Comparison of ENCODE assay signal across 8 mouse cellular contexts in the genomic region with DNA sequence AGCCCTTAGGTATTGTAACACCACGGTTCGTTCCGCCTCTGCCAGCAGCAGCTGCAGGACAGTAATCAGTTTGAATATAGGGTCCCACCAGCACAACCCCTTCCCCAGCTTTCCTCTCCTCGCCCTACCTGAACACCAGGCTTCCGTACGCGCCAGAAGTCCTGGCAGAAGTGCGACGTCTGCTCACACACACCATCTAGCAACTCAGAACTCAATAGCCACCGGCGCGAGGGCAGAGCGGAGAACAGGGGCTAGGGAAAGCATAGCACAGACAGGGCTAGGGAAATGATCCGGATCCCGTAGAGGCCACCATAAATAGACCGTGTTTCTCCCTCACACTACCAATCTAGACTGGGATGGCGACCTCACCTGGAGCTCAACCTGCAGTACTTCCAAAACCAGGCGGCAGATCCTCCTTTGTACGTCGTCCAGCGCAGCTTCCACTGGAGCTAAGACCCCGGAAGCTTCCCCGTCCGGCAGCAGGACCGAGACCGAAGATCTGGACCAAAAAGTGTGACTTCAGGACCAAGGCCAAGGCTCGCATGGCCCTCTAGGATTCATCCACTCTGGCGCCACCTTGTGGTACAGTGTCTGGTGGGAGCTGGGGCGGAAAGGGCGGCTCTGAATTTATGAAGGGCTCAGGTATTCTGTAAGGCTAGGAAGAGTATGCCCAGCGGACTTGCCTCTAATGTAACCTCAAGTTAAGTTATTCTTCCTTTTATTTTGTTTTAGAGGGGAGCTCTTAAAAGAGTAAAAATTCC. TPM values are rescaled to one million over a fixed set of nuclear protein-coding genes. Genes with fewer than 3 reads are reported as not detected.
DNase-seq lines count a peak whose midpoint lies in the region; ATAC-seq and TF ChIP-seq lines count a peak whose summit lies in the region.

No protein-coding gene starts in this region.

- ATAC-seq in hindbrain, embryonic 16.5 days, result no peak
- ATAC-seq in megakaryocyte-erythroid progenitor cell, adult 5-6 weeks (replicated peaks; ENCODE audit: low FRiP score, low TSS enrichment, poor library complexity, severe bottlenecking), result peak; percentile 42

- H3K27me3 ChIP-seq in hindbrain, embryonic 16.5 days (replicated peaks; ENCODE audit: control insufficient read depth, insufficient read depth, low read length), result no peaks in the 10 kb centered on the region

- peak overlapping the region; percentile 39; the same call in 1 of the 2 replicates for H3K9ac ChIP-seq in hindbrain, embryonic 16.5 days (ENCODE audit: low read depth, low read length)

- TF ChIP-seq CTCF in gastrocnemius, adult 2 months (IDR thresholded peaks at IDR 0.05), result peak; percentile 99

- H3K4me2 ChIP-seq in hindbrain, embryonic 16.5 days (ENCODE audit: low read length), result peak overlapping the region; percentile 74

- intact Hi-C loops in gastrocnemius, adult 2 months (cut with DNase I), result no loop called here
- intact Hi-C loops in left cerebral cortex, postnatal 14 days (cut with DNase I), result loop anchor here (5.0 kb wide), 1 partner anchor 633 kb away; no protein-coding TSS in a partner anchor

- WGBS in hindbrain, embryonic 16.5 days, result 6% methylated on average over 31 of the region's 31 CpGs

- H3K4me1 ChIP-seq in hindbrain, embryonic 16.5 days (ENCODE audit: control insufficient read depth, insufficient read depth, low read depth, low read length), result peaks cover 32% of the 10 kb centered on the region

- peak; percentile 93 for DNase-seq in R1 (ENCODE audit: low read depth, low spot score)
- peak; percentile 88 for DNase-seq in cerebellum, adult 9-11 months
- DNase-seq in gastrocnemius, adult 2 months, result peak; percentile 93
- DNase-seq in left cerebral cortex, postnatal 14 days (ENCODE audit: low spot score in 2 of 2), result peak; percentile 70 to 79
- DNase-seq in right cerebral cortex, postnatal 14 days, result peak; percentile 91
- peak; percentile 86 to 88 for DNase-seq in urinary bladder, postnatal 36 days (ENCODE audit: low spot score in 2 of 2)

- H3K4me3 ChIP-seq in gastrocnemius, adult 2 months, result peak overlapping the region; percentile 78
- H3K4me3 ChIP-seq in hindbrain, embryonic 16.5 days (ENCODE audit: low read length), result peak overlapping the region; percentile 49

- H3K27ac ChIP-seq in gastrocnemius, adult 2 months, result no peak overlapping the region
- no peak overlapping the region for H3K27ac ChIP-seq in hindbrain, embryonic 16.5 days (ENCODE audit: low read depth, low read length)

- H3K9me3 ChIP-seq in hindbrain, embryonic 16.5 days (ENCODE audit: control insufficient read depth, low read length), result no peaks in the 10 kb centered on the region

- no peaks in the 10 kb centered on the region for H3K36me3 ChIP-seq in hindbrain, embryonic 16.5 days (ENCODE audit: control insufficient read depth, insufficient read depth, low read length)

RNA-seq across cellular contexts. Expression of gene 4931428F04Rik, which starts 1.1 kb away (rescaled TPM):
- total RNA-seq in gastrocnemius, adult 2 months (2021), result under 1 TPM; 0.33 to 0.98 TPM
- 126 and 153 TPM in 2 replicates for polyA plus RNA-seq in hindbrain, embryonic 16.5 days (2015; fragmentation: Nextera tagmentation; extraction: Ambion mirVana)
- total RNA-seq in left cerebral cortex, postnatal 14 days (2021), result 10 to 100 TPM; 31.7 to 38.2 TPM
- total RNA-seq in megakaryocyte-erythroid progenitor cell, adult 5-6 weeks (2014; fragmentation: Nextera tagmentation), result 3.2 and 4.9 TPM in 2 replicates
- total RNA-seq in megakaryocyte-erythroid progenitor cell, adult 5-6 weeks (2017), result 0.42 and 5.5 TPM in 2 replicates

RNA-seq across cellular contexts. Expression of gene Exoc3l, which starts 5.2 kb away (rescaled TPM):
- 1 to 10 TPM in 1 of 2 experiments, under 1 TPM in 1; 0.84 to 2.3 TPM for total RNA-seq in gastrocnemius, adult 2 months (2021)
- 9.4 and 12.3 TPM in 2 replicates for polyA plus RNA-seq in hindbrain, embryonic 16.5 days (2015; fragmentation: Nextera tagmentation; extraction: Ambion mirVana)
- total RNA-seq in left cerebral cortex, postnatal 14 days (2021), result 1 to 10 TPM; 1.7 to 2.0 TPM
- 0.64 and 7.1 TPM in 2 replicates for total RNA-seq in megakaryocyte-erythroid progenitor cell, adult 5-6 weeks (2014; fragmentation: Nextera tagmentation)
- 0.27 TPM in 1 of 2 replicates, not detected in the other for total RNA-seq in megakaryocyte-erythroid progenitor cell, adult 5-6 weeks (2017)

RNA-seq across cellular contexts. Expression of gene E2f4, which starts 6.7 kb away (rescaled TPM):
- 10 to 100 TPM; 26.8 to 29.7 TPM for total RNA-seq in gastrocnemius, adult 2 months (2021)
- 37.3 and 46.7 TPM in 2 replicates for polyA plus RNA-seq in hindbrain, embryonic 16.5 days (2015; fragmentation: Nextera tagmentation; extraction: Ambion mirVana)
- 10 to 100 TPM; 31.5 to 32.1 TPM for total RNA-seq in left cerebral cortex, postnatal 14 days (2021)
- 385 and 390 TPM in 2 replicates for total RNA-seq in megakaryocyte-erythroid progenitor cell, adult 5-6 weeks (2014; fragmentation: Nextera tagmentation)
- total RNA-seq in megakaryocyte-erythroid progenitor cell, adult 5-6 weeks (2017), result 74.9 and 128 TPM in 2 replicates

RNA-seq across cellular contexts. Expression of gene Elmo3, which starts 14.7 kb away (rescaled TPM):
- total RNA-seq in gastrocnemius, adult 2 months (2021), result 1 to 10 TPM; 1.2 to 1.6 TPM
- polyA plus RNA-seq in hindbrain, embryonic 16.5 days (2015; fragmentation: Nextera tagmentation; extraction: Ambion mirVana), result 1.5 and 1.6 TPM in 2 replicates
- under 1 TPM; 0.31 to 0.91 TPM for total RNA-seq in left cerebral cortex, postnatal 14 days (2021)
- 1.4 and 7.7 TPM in 2 replicates for total RNA-seq in megakaryocyte-erythroid progenitor cell, adult 5-6 weeks (2014; fragmentation: Nextera tagmentation)
- 0.61 TPM in 1 of 2 replicates, not detected in the other for total RNA-seq in megakaryocyte-erythroid progenitor cell, adult 5-6 weeks (2017)

RNA-seq across cellular contexts. Expression of gene Nol3, which starts 14.8 kb away (rescaled TPM):
- total RNA-seq in gastrocnemius, adult 2 months (2021), result 10 to 100 TPM; 27.9 to 32.4 TPM
- 6.2 TPM in 2 replicates for polyA plus RNA-seq in hindbrain, embryonic 16.5 days (2015; fragmentation: Nextera tagmentation; extraction: Ambion mirVana)
- 1 to 10 TPM; 4.5 to 5.1 TPM for total RNA-seq in left cerebral cortex, postnatal 14 days (2021)
- total RNA-seq in megakaryocyte-erythroid progenitor cell, adult 5-6 weeks (2014; fragmentation: Nextera tagmentation), result 0.49 TPM in 1 of 2 replicates, not detected in the other
- total RNA-seq in megakaryocyte-erythroid progenitor cell, adult 5-6 weeks (2017), result 0.04 TPM in 1 of 2 replicates, not detected in the other

Comparison
In these comparisons a context has a peak if more than half of its experiments do, and no peak if none do; other contexts are left out.
1. RNA of gene 4931428F04Rik, which starts 1.1 kb away (total RNA-seq): 31.7 to 38.2 TPM in left cerebral cortex, postnatal 14 days; 0.42 to 5.5 TPM in megakaryocyte-erythroid progenitor cell, adult 5-6 weeks and 0.33 to 0.98 TPM in gastrocnemius, adult 2 months; every median in the first group is over 4 times any median in the second.
2. Peak in every context shown above with its lines, with median percentiles within 50 percentile points of each other: DNase-seq.